Mouse (Mus musculus): ENCODE measurements around the gene Tomm40. TPM values are rescaled to one million over a fixed set of nuclear protein-coding genes. Genes with fewer than 3 reads are reported as not detected.

Gene Tomm40
- polyA plus RNA-seq, 1 experiment from 2014 or later = 86.3 TPM

- 96% methylated on average over 16 of the region's 16 CpGs for WGBS
- no peak overlapping the region for H3K4me3 ChIP-seq (ENCODE audit: low read depth, low read length)
- ATAC-seq = no peak
Observed at GRCm38 (mm10) chr7:19702859-19703555, 12.2 kb downstream of the Tomm40 start.

GRCm38 (mm10) chr7:19701069-19701761 lies 14.0 kb downstream of the Tomm40 start:
- H3K27me3 ChIP-seq (replicated peaks; ENCODE audit: control insufficient read depth, insufficient read depth, low read length) = no peaks in the 10 kb centered on the region
- no peak overlapping the region for H3K9ac ChIP-seq (ENCODE audit: low read length)
- H3K27ac ChIP-seq (ENCODE audit: low read depth, low read length) = peak overlapping the region; percentile 48; the same call in 1 of the 2 replicates
- no peaks in the 10 kb centered on the region for H3K9me3 ChIP-seq (replicated peaks; ENCODE audit: control insufficient read depth, low read length)
- no peak overlapping the region for H3K4me3 ChIP-seq (ENCODE audit: low read depth, low read length)
- peaks cover 20% of the 10 kb centered on the region for H3K36me3 ChIP-seq (ENCODE audit: control insufficient read depth, insufficient read depth, low read length)
- peaks cover 4% of the 10 kb centered on the region; the same call in 1 of the 2 replicates for H3K4me1 ChIP-seq (ENCODE audit: control insufficient read depth, insufficient read depth, low read length)
- no peak overlapping the region for H3K4me2 ChIP-seq (ENCODE audit: low read length)
- 34% methylated on average over 22 of the region's 22 CpGs for WGBS
- ATAC-seq (0 out of 2 replicates have a peak, but pooled peaks have one; percentile 49), DNase-seq (ENCODE audit: low spot score) (peak; percentile 66)

More at GRCm38 (mm10) chr7:19702859-19703555, 12.2 kb downstream of the Tomm40 start:
- peaks cover 4% of the 10 kb centered on the region; the same call in 1 of the 2 replicates for H3K4me1 ChIP-seq (ENCODE audit: control insufficient read depth, insufficient read depth, low read length)
- H3K4me2 ChIP-seq (ENCODE audit: low read length) = no peak overlapping the region
- no peaks in the 10 kb centered on the region for H3K27me3 ChIP-seq (replicated peaks; ENCODE audit: control insufficient read depth, insufficient read depth, low read length)
- no peak for DNase-seq (ENCODE audit: low spot score)
- H3K9me3 ChIP-seq (replicated peaks; ENCODE audit: control insufficient read depth, low read length) = no peaks in the 10 kb centered on the region
- no peak overlapping the region for H3K27ac ChIP-seq (ENCODE audit: low read depth, low read length)
- H3K9ac ChIP-seq (ENCODE audit: low read length) = no peak overlapping the region
- peaks cover 31% of the 10 kb centered on the region for H3K36me3 ChIP-seq (ENCODE audit: control insufficient read depth, insufficient read depth, low read length)

- Histone ChIP-seq H3K9me3 (replicated peaks; ENCODE audit: control insufficient read depth, low read length) (no peaks in the 10 kb centered on the region), H3K27me3 (replicated peaks; ENCODE audit: control insufficient read depth, insufficient read depth, low read length) (no peaks in the 10 kb centered on the region), H3K4me3 (ENCODE audit: low read depth, low read length) (no peak overlapping the region), H3K36me3 (ENCODE audit: control insufficient read depth, insufficient read depth, low read length) (peaks cover 20% of the 10 kb centered on the region), H3K4me2 (ENCODE audit: low read length) (no peak overlapping the region), H3K9ac (ENCODE audit: low read length) (no peak overlapping the region), H3K27ac (ENCODE audit: low read depth, low read length) (no peak overlapping the region), H3K4me1 (ENCODE audit: control insufficient read depth, insufficient read depth, low read length) (peaks cover 4% of the 10 kb centered on the region; the same call in 1 of the 2 replicates)
- DNase-seq (ENCODE audit: low spot score) = no peak
- ATAC-seq = no peak
- 66% methylated on average over 12 of the region's 12 CpGs for WGBS
Observed at GRCm38 (mm10) chr7:19700299-19701068, 14.8 kb downstream of the Tomm40 start.

GRCm38 (mm10) chr7:19699827-19700148 lies 15.4 kb downstream of the Tomm40 start:
- DNase-seq (ENCODE audit: low spot score) (no peak), ATAC-seq (no peak)
- no peak overlapping the region for H3K27ac ChIP-seq (ENCODE audit: low read depth, low read length)
- H3K9ac ChIP-seq (ENCODE audit: low read length) = no peak overlapping the region
- H3K9me3 ChIP-seq (replicated peaks; ENCODE audit: control insufficient read depth, low read length) = no peaks in the 10 kb centered on the region
- no peak overlapping the region for H3K4me2 ChIP-seq (ENCODE audit: low read length)
- WGBS = 80% methylated on average over 4 of the region's 4 CpGs
- no peaks in the 10 kb centered on the region for H3K27me3 ChIP-seq (replicated peaks; ENCODE audit: control insufficient read depth, insufficient read depth, low read length)
- peaks cover 4% of the 10 kb centered on the region; the same call in 1 of the 2 replicates for H3K4me1 ChIP-seq (ENCODE audit: control insufficient read depth, insufficient read depth, low read length)
- peaks cover 20% of the 10 kb centered on the region for H3K36me3 ChIP-seq (ENCODE audit: control insufficient read depth, insufficient read depth, low read length)
- H3K4me3 ChIP-seq (ENCODE audit: low read depth, low read length) = no peak overlapping the region

- Histone ChIP-seq H3K27ac (ENCODE audit: low read depth, low read length) (no peak within 1 kb of the TSS), H3K4me1 (ENCODE audit: control insufficient read depth, insufficient read depth, low read length) (peaks cover 4% of the 10 kb centered on the region; the same call in 1 of the 2 replicates), H3K4me3 (ENCODE audit: low read depth, low read length) (peak within 1 kb of the TSS; percentile 13), H3K27me3 (replicated peaks; ENCODE audit: control insufficient read depth, insufficient read depth, low read length) (no peaks in the 10 kb centered on the region), H3K9ac (ENCODE audit: low read length) (peak within 1 kb of the TSS; percentile 3), H3K4me2 (ENCODE audit: low read length) (peak within 1 kb of the TSS; percentile 40), H3K36me3 (ENCODE audit: control insufficient read depth, insufficient read depth, low read length) (peaks cover 14% of the 10 kb centered on the region), H3K9me3 (replicated peaks; ENCODE audit: control insufficient read depth, low read length) (no peaks in the 10 kb centered on the region)
- DNase-seq (ENCODE audit: low spot score) (peak; percentile 49), ATAC-seq (peak; percentile 63)
- 1% methylated on average over 20 of the region's 20 CpGs for WGBS
Observed at GRCm38 (mm10) chr7:19698907-19699826, 16.1 kb downstream of the Tomm40 start, which contains the start of gene Apoe. Gene Apoe, minus strand, starts transcription at chr7:19699188.

GRCm38 (mm10) chr7:19697949-19698906 lies 17.0 kb downstream of the Tomm40 start:
- H3K4me1 ChIP-seq (ENCODE audit: control insufficient read depth, insufficient read depth, low read length) = peaks cover 4% of the 10 kb centered on the region; the same call in 1 of the 2 replicates
- H3K9me3 ChIP-seq (replicated peaks; ENCODE audit: control insufficient read depth, low read length) = no peaks in the 10 kb centered on the region
- WGBS = 3% methylated on average over 28 of the region's 28 CpGs
- H3K4me3 ChIP-seq (ENCODE audit: low read depth, low read length) = peak overlapping the region; percentile 13
- ATAC-seq = peak; percentile 8; the same call in 1 of the 2 replicates
- H3K36me3 ChIP-seq (ENCODE audit: control insufficient read depth, insufficient read depth, low read length) = peaks cover 6% of the 10 kb centered on the region
- DNase-seq (ENCODE audit: low spot score) = peak; percentile 17
- peak overlapping the region; percentile 40 for H3K4me2 ChIP-seq (ENCODE audit: low read length)
- H3K9ac ChIP-seq (ENCODE audit: low read length) = peak overlapping the region; percentile 3
- no peaks in the 10 kb centered on the region for H3K27me3 ChIP-seq (replicated peaks; ENCODE audit: control insufficient read depth, insufficient read depth, low read length)
- H3K27ac ChIP-seq (ENCODE audit: low read depth, low read length) = no peak overlapping the region

- H3K9me3 ChIP-seq (replicated peaks; ENCODE audit: control insufficient read depth, low read length) = no peaks in the 10 kb centered on the region
- H3K36me3 ChIP-seq (ENCODE audit: control insufficient read depth, insufficient read depth, low read length) = no peaks in the 10 kb centered on the region
- no peak overlapping the region for H3K27ac ChIP-seq (ENCODE audit: low read depth, low read length)
- no peaks in the 10 kb centered on the region for H3K27me3 ChIP-seq (replicated peaks; ENCODE audit: control insufficient read depth, insufficient read depth, low read length)
- no peak overlapping the region for H3K4me2 ChIP-seq (ENCODE audit: low read length)
- ATAC-seq (no peak), DNase-seq (ENCODE audit: low spot score) (no peak)
- peaks cover 4% of the 10 kb centered on the region; the same call in 1 of the 2 replicates for H3K4me1 ChIP-seq (ENCODE audit: control insufficient read depth, insufficient read depth, low read length)
- 97% methylated on average over 34 of the region's 34 CpGs for WGBS
- H3K4me3 ChIP-seq (ENCODE audit: low read depth, low read length) = no peak overlapping the region
- no peak overlapping the region for H3K9ac ChIP-seq (ENCODE audit: low read length)
Observed at GRCm38 (mm10) chr7:19696336-19696873, 18.8 kb downstream of the Tomm40 start.

Measured in forebrain, embryonic 14.5 days (tissue).